ENCODE assay signal across 26 mouse cellular contexts in genomic region chr5:122920557-122920956, GRCm38 (mm10).
DNase-seq lines count a peak whose midpoint lies in the region; ATAC-seq and TF ChIP-seq lines count a peak whose summit lies in the region.
"Had no signal": no experiment of that assay in that cellular context is flagged by ENCODE, and none has a peak within 500 bp of the region (broad histone marks: within the 10 kb centered on the region; RNA-seq: fewer than 3 reads in every experiment).

No protein-coding gene starts in this region.

- TF ChIP-seq CTCF in E14TG2a.4 (conservative IDR thresholded peaks at IDR 0.05; ENCODE audit: low read length) = no peak

- no peak for DNase-seq in ES-E14 (ENCODE audit: low read depth, low spot score)
- no peak for DNase-seq in urinary bladder, adult 2 months (ENCODE audit: low spot score)
- DNase-seq: adrenal gland, adult 2 months; adrenal gland, postnatal 10 days; adrenal gland, postnatal 25 days; B cell, adult 2 months; cerebellum, adult 11 months; cerebellum, adult 18-20 months; cerebellum, adult 8-10 months; cerebellum, adult 9-11 months; cerebellum, postnatal 14 days; cerebellum, postnatal 36 days; embryo, embryonic 11 days; forebrain, postnatal 0 days had no signal

- H3K9me3 ChIP-seq in E14TG2a.4 (ENCODE audit: low read length) (no peaks in the 10 kb centered on the region), ES-E14 (ENCODE audit: control insufficient read depth, insufficient read depth, low read depth, low read length) (no peaks in the 10 kb centered on the region)
- no peaks in the 10 kb centered on the region for H3K9me3 ChIP-seq in stomach, embryonic 16.5 days (replicated peaks; ENCODE audit: control insufficient read depth, low read length)
- H3K9me3 ChIP-seq in neural tube, embryonic 15.5 days (replicated peaks) = no peaks in the 10 kb centered on the region
- H3K9me3 ChIP-seq in forebrain, embryonic 13.5 days (replicated peaks) = no peaks in the 10 kb centered on the region
- H3K9me3 ChIP-seq: embryonic facial prominence, embryonic 13.5 days; embryonic facial prominence, embryonic 15.5 days; forebrain, embryonic 10.5 days; forebrain, embryonic 12.5 days; forebrain, embryonic 15.5 days had no signal

- H3K27me3 ChIP-seq in E14TG2a.4 (ENCODE audit: insufficient read depth, low read length) = no peaks in the 10 kb centered on the region
- no peaks in the 10 kb centered on the region for H3K27me3 ChIP-seq in stomach, embryonic 16.5 days (ENCODE audit: control insufficient read depth, insufficient read depth, low read length)
- H3K27me3 ChIP-seq in neural tube, embryonic 15.5 days (replicated peaks) = no peaks in the 10 kb centered on the region
- H3K27me3 ChIP-seq in forebrain, embryonic 13.5 days = no peaks in the 10 kb centered on the region
- H3K27me3 ChIP-seq: CH12.LX; embryonic facial prominence, embryonic 13.5 days; embryonic facial prominence, embryonic 15.5 days; forebrain, embryonic 12.5 days; forebrain, embryonic 15.5 days had no signal

- H3K4me3 ChIP-seq in E14TG2a.4 (replicated peaks; ENCODE audit: low read length) (peak overlapping the region; percentile 24), ES-E14 (ENCODE audit: insufficient read depth in 1 of 2, low read depth in 1 of 2, low read length in 2 of 2, poor library complexity in 1 of 2, severe bottlenecking in 1 of 2) (peak overlapping the region in 1 of 2 experiments; percentile 52; a peak in 1 of 4 replicates)
- H3K4me3 ChIP-seq in stomach, embryonic 16.5 days (replicated peaks; ENCODE audit: low read length) = no peak overlapping the region
- H3K4me3 ChIP-seq in neural tube, embryonic 15.5 days (replicated peaks) = no peak overlapping the region
- H3K4me3 ChIP-seq in forebrain, embryonic 13.5 days = no peak overlapping the region
- H3K4me3 ChIP-seq: embryonic facial prominence, embryonic 13.5 days; embryonic facial prominence, embryonic 15.5 days; erythroblast, embryonic 14.5 days; forebrain, embryonic 10.5 days; forebrain, embryonic 12.5 days; forebrain, embryonic 15.5 days had no signal

- peak overlapping the region; percentile 84; the same call in 1 of the 2 replicates for H3K27ac ChIP-seq in ES-E14 (ENCODE audit: insufficient read depth, low read depth, low read length, poor library complexity, severe bottlenecking)
- H3K27ac ChIP-seq in stomach, embryonic 16.5 days (ENCODE audit: low read length) = no peak overlapping the region
- no peak overlapping the region for H3K27ac ChIP-seq in neural tube, embryonic 15.5 days (replicated peaks)
- H3K27ac ChIP-seq in forebrain, embryonic 13.5 days = no peak overlapping the region
- H3K27ac ChIP-seq: embryonic facial prominence, embryonic 13.5 days; embryonic facial prominence, embryonic 15.5 days; forebrain, embryonic 10.5 days; forebrain, embryonic 12.5 days; forebrain, embryonic 15.5 days had no signal

- H3K36me3 ChIP-seq in E14TG2a.4 (ENCODE audit: insufficient read depth, low read length) (peaks cover 28% of the 10 kb centered on the region), ES-E14 (ENCODE audit: control insufficient read depth, insufficient read depth, low read length, poor library complexity, severe bottlenecking) (no peaks in the 10 kb centered on the region; the same call in none of the 2 replicates)
- no peaks in the 10 kb centered on the region for H3K36me3 ChIP-seq in stomach, embryonic 16.5 days (ENCODE audit: control insufficient read depth, insufficient read depth, low read length)
- H3K36me3 ChIP-seq in neural tube, embryonic 15.5 days = no peaks in the 10 kb centered on the region
- H3K36me3 ChIP-seq in forebrain, embryonic 13.5 days (ENCODE audit: poor library complexity, severe bottlenecking) = no peaks in the 10 kb centered on the region
- H3K36me3 ChIP-seq: embryonic facial prominence, embryonic 13.5 days; embryonic facial prominence, embryonic 15.5 days; forebrain, embryonic 12.5 days had no signal

- 71% methylated on average over 5 of the region's 5 CpGs for WGBS in stomach, embryonic 16.5 days
- WGBS in neural tube, embryonic 15.5 days = 89% methylated on average over 5 of the region's 5 CpGs
- 94% methylated on average over 5 of the region's 5 CpGs for WGBS in forebrain, embryonic 13.5 days

- peak; percentile 58; the same call in 1 of the 2 replicates for ATAC-seq in stomach, embryonic 16.5 days (ENCODE audit: insufficient read depth, low FRiP score)
- ATAC-seq in neural tube, embryonic 15.5 days (ENCODE audit: low FRiP score) = no peak
- no peak for ATAC-seq in forebrain, embryonic 13.5 days
- ATAC-seq: CD4-positive, CD25-positive, alpha-beta regulatory T cell, adult 4 months; forebrain, embryonic 15.5 days; forebrain, postnatal 0 days had no signal

- H3K4me1 ChIP-seq in E14TG2a.4 (replicated peaks; ENCODE audit: low read depth, low read length) (peaks cover 91% of the 10 kb centered on the region), ES-E14 (ENCODE audit: control insufficient read depth in 2 of 2, insufficient read depth in 2 of 2, low read length in 2 of 2, poor library complexity in 1 of 2) (peaks cover 5 to 15% of the 10 kb centered on the region in 2 experiments; a peak in 3 of 4 replicates)
- peaks cover under 1% of the 10 kb centered on the region for H3K4me1 ChIP-seq in stomach, embryonic 16.5 days (ENCODE audit: control insufficient read depth, insufficient read depth, low read length)
- peaks cover 3% of the 10 kb centered on the region for H3K4me1 ChIP-seq in neural tube, embryonic 15.5 days
- peaks cover under 1% of the 10 kb centered on the region; the same call in 1 of the 2 replicates for H3K4me1 ChIP-seq in forebrain, embryonic 13.5 days
- H3K4me1 ChIP-seq: embryonic facial prominence, embryonic 13.5 days; forebrain, embryonic 12.5 days had no signal

- in situ Hi-C loops in ES-E14 (cut with MboI; ENCODE audit: low sequenced_read_pairs in 2 of 2, unreplicated experiment in 2 of 2) = no loop called here

- H3K4me2 ChIP-seq in stomach, embryonic 16.5 days (ENCODE audit: low read depth, low read length) = no peak overlapping the region
- H3K4me2 ChIP-seq in neural tube, embryonic 15.5 days = no peak overlapping the region
- H3K4me2 ChIP-seq in forebrain, embryonic 13.5 days = no peak overlapping the region
- H3K4me2 ChIP-seq: embryonic facial prominence, embryonic 13.5 days; embryonic facial prominence, embryonic 15.5 days; forebrain, embryonic 12.5 days; forebrain, embryonic 15.5 days had no signal

- H3K9ac ChIP-seq in ES-E14 (ENCODE audit: insufficient read depth, low read depth, low read length, poor library complexity, severe bottlenecking) = peak overlapping the region; percentile 19; the same call in 1 of the 2 replicates
- H3K9ac ChIP-seq in stomach, embryonic 16.5 days (ENCODE audit: low read length) = no peak overlapping the region
- H3K9ac ChIP-seq in neural tube, embryonic 15.5 days (replicated peaks) = no peak overlapping the region
- H3K9ac ChIP-seq in forebrain, embryonic 13.5 days = no peak overlapping the region
- H3K9ac ChIP-seq: embryonic facial prominence, embryonic 13.5 days; embryonic facial prominence, embryonic 15.5 days; forebrain, embryonic 12.5 days; forebrain, embryonic 15.5 days; forebrain, postnatal 0 days had no signal

TF ChIP-seq in ES-E14, 5 proteins besides CTCF, POLR2A, EP300 and RAD21:
- TF ChIP-seq ZNF384 (IDR thresholded peaks at IDR 0.05; ENCODE audit: low read depth, low read length) (no peak), ZC3H11A (IDR thresholded peaks at IDR 0.05; ENCODE audit: borderline replicate concordance, low read depth, low read length) (no peak), MAFK (IDR thresholded peaks at IDR 0.05; ENCODE audit: insufficient read depth, low read depth, low read length) (no peak), CHD2 (IDR thresholded peaks at IDR 0.05; ENCODE audit: low read depth, low read length) (no peak), HCFC1 (IDR thresholded peaks at IDR 0.05; ENCODE audit: borderline replicate concordance, insufficient read depth, low read length) (no peak)
